Mouse (Mus musculus) stomach, postnatal 0 days (tissue): ENCODE data around the gene Slu7.

ENCODE experiments used
- CTCF ChIP-seq: IDR thresholded peaks from 2 replicates; pipeline ENCODE4 v1.5.1; 2016; ENCODE audit warnings: antibody characterized with exemption, low read depth, mild to moderate bottlenecking, moderate library complexity
- EP300 ChIP-seq: optimal IDR thresholded peaks from 2 replicates; pipeline ENCODE3; 2016; ENCODE audit warnings: antibody characterized with exemption

GRCm38 (mm10) chr11:43483122-43483792 lies 49.7 kb downstream of the Slu7 start:
- no peak for TF ChIP-seq CTCF
- no peak for TF ChIP-seq EP300
